Mouse (Mus musculus) inflammation-experienced regulatory T-cells, adult 6 months (primary cell): ENCODE measurements around the gene Gsdma3. TPM values are rescaled to one million over a fixed set of nuclear protein-coding genes. Genes with fewer than 3 reads are reported as not detected.
"Not testable (repeated sequence)": the region's sequence is repeated elsewhere in the genome, so short reads cannot be mapped to it uniquely, and the experiment has no call there.

Experiments used
- ATAC-seq: one replicate; pipeline ENCODE4 v1.8.0; 2017
- polyA plus RNA-seq, 3 experiments: library from polyadenylated mRNA; unstranded; fragments of 100-300 nt; shearing (Covaris generic); gene quantifications; one replicate each; pipeline ENCODE4 v1.2.1; 2017

The Gsdma3 gene
- polyA plus RNA-seq, 3 experiments from 2014 or later, result not detected

GRCm38 (mm10) chr11:98597363-98597762 is 28.8 kb upstream of the Gsdma3 start:
- ATAC-seq, result peak; percentile 92

GRCm38 (mm10) chr11:98597991-98598390 is 28.2 kb upstream of the Gsdma3 start, which contains the start of gene Lrrc3c:
Lrrc3c (plus strand) TSS chr11:98598291.
- ATAC-seq, result no peak

- no peak for ATAC-seq
These were observed 27.3 kb upstream of the Gsdma3 start for GRCm38 (mm10) chr11:98598851-98599290.

GRCm38 (mm10) chr11:98599291-98599690 is 26.9 kb upstream of the Gsdma3 start:
- no peak for ATAC-seq

GRCm38 (mm10) chr11:98602090-98602690 is 24.0 kb upstream of the Gsdma3 start:
- ATAC-seq, result no peak

- no peak for ATAC-seq
These were observed 22.2 kb upstream of the Gsdma3 start for GRCm38 (mm10) chr11:98603953-98604352.

GRCm38 (mm10) chr11:98604911-98605310 is 21.2 kb upstream of the Gsdma3 start:
- not testable (repeated sequence) for ATAC-seq

GRCm38 (mm10) chr11:98606763-98607162 is 19.4 kb upstream of the Gsdma3 start:
- peak; percentile 50 for ATAC-seq

- no peak for ATAC-seq
These were observed 5.4 kb upstream of the Gsdma3 start for GRCm38 (mm10) chr11:98620791-98621190.

GRCm38 (mm10) chr11:98623981-98624380 is 2.2 kb upstream of the Gsdma3 start:
- not testable (repeated sequence) for ATAC-seq

- not testable (repeated sequence) for ATAC-seq
These were observed 1.8 kb upstream of the Gsdma3 start for GRCm38 (mm10) chr11:98624381-98624780.

- ATAC-seq, result no peak
These were observed 2.5 kb downstream of the Gsdma3 start for GRCm38 (mm10) chr11:98628706-98629105.

- no peak for ATAC-seq
These were observed 4.5 kb downstream of the Gsdma3 start for GRCm38 (mm10) chr11:98630646-98631045.

- peak; percentile 64 for ATAC-seq
These were observed 9.3 kb downstream of the Gsdma3 start for GRCm38 (mm10) chr11:98635312-98635970.

GRCm38 (mm10) chr11:98637501-98637900 is 11.3 kb downstream of the Gsdma3 start:
- no peak for ATAC-seq

- ATAC-seq, result no peak
These were observed 13.9 kb downstream of the Gsdma3 start for GRCm38 (mm10) chr11:98640091-98640490.

GRCm38 (mm10) chr11:98644757-98645156 is 18.6 kb downstream of the Gsdma3 start:
- no peak for ATAC-seq

- ATAC-seq, result no peak
These were observed 19.8 kb downstream of the Gsdma3 start for GRCm38 (mm10) chr11:98645946-98646345.

GRCm38 (mm10) chr11:98646459-98646858 is 20.3 kb downstream of the Gsdma3 start, which contains the start of gene Gsdma2:
Gsdma2 (plus strand) TSS chr11:98646759.
- no peak for ATAC-seq

GRCm38 (mm10) chr11:98655076-98655475 is 28.9 kb downstream of the Gsdma3 start:
- ATAC-seq, result peak; percentile 54

- peak; percentile 52 for ATAC-seq
These were observed 34.4 kb downstream of the Gsdma3 start for GRCm38 (mm10) chr11:98660517-98660916.

- no peak for ATAC-seq
These were observed 37.9 kb downstream of the Gsdma3 start, which contains the start of gene Gsdma for GRCm38 (mm10) chr11:98664091-98664490. Gsdma (plus strand) TSS chr11:98664351.

GRCm38 (mm10) chr11:98668984-98669383 is 42.8 kb downstream of the Gsdma3 start:
- ATAC-seq, result no peak

GRCm38 (mm10) chr11:98671284-98671815 is 45.2 kb downstream of the Gsdma3 start:
- no peak for ATAC-seq
